Mouse (Mus musculus): ENCODE measurements around the gene Runx3. TPM values are rescaled to one million over a fixed set of nuclear protein-coding genes. Genes with fewer than 3 reads are reported as not detected.

Gene Runx3
- total RNA-seq (2015; ENCODE audit: low replicate concordance) (7.3 and 9.8 TPM in 2 replicates), total RNA-seq (2017; ENCODE audit: low replicate concordance) (0.51 and 0.84 TPM in 2 replicates)

- no peak for ATAC-seq (replicated peaks; ENCODE audit: low FRiP score, poor library complexity, severe bottlenecking)
Measured at GRCm38 (mm10) chr4:135120342-135121100, at the start of gene Runx3. Gene Runx3 (plus strand): TSS chr4:135120652.

GRCm38 (mm10) chr4:135072671-135073070 lies 47.8 kb upstream of the Runx3 start:
- no peak for ATAC-seq (replicated peaks; ENCODE audit: low FRiP score, poor library complexity, severe bottlenecking)

- ATAC-seq (replicated peaks; ENCODE audit: low FRiP score, poor library complexity, severe bottlenecking): no peak
Measured at GRCm38 (mm10) chr4:135073523-135073922, 46.9 kb upstream of the Runx3 start.

GRCm38 (mm10) chr4:135074646-135075045 lies 45.8 kb upstream of the Runx3 start:
- ATAC-seq (replicated peaks; ENCODE audit: low FRiP score, poor library complexity, severe bottlenecking): no peak

GRCm38 (mm10) chr4:135075360-135075759 lies 45.1 kb upstream of the Runx3 start:
- no peak for ATAC-seq (replicated peaks; ENCODE audit: low FRiP score, poor library complexity, severe bottlenecking)

GRCm38 (mm10) chr4:135076611-135077010 lies 43.8 kb upstream of the Runx3 start:
- no peak for ATAC-seq (replicated peaks; ENCODE audit: low FRiP score, poor library complexity, severe bottlenecking)

GRCm38 (mm10) chr4:135077196-135077595 lies 43.3 kb upstream of the Runx3 start:
- no peak for ATAC-seq (replicated peaks; ENCODE audit: low FRiP score, poor library complexity, severe bottlenecking)

- ATAC-seq (replicated peaks; ENCODE audit: low FRiP score, poor library complexity, severe bottlenecking): no peak
Measured at GRCm38 (mm10) chr4:135079859-135080640, 40.4 kb upstream of the Runx3 start.

- ATAC-seq (replicated peaks; ENCODE audit: low FRiP score, poor library complexity, severe bottlenecking): no peak
Measured at GRCm38 (mm10) chr4:135080641-135080920, 39.9 kb upstream of the Runx3 start.

GRCm38 (mm10) chr4:135083089-135083488 lies 37.4 kb upstream of the Runx3 start:
- ATAC-seq (replicated peaks; ENCODE audit: low FRiP score, poor library complexity, severe bottlenecking): no peak

GRCm38 (mm10) chr4:135085077-135085853 lies 35.2 kb upstream of the Runx3 start:
- ATAC-seq (replicated peaks; ENCODE audit: low FRiP score, poor library complexity, severe bottlenecking): no peak

GRCm38 (mm10) chr4:135090613-135091012 lies 29.8 kb upstream of the Runx3 start:
- ATAC-seq (replicated peaks; ENCODE audit: low FRiP score, poor library complexity, severe bottlenecking): no peak

GRCm38 (mm10) chr4:135092871-135093270 lies 27.6 kb upstream of the Runx3 start:
- no peak for ATAC-seq (replicated peaks; ENCODE audit: low FRiP score, poor library complexity, severe bottlenecking)

- ATAC-seq (replicated peaks; ENCODE audit: low FRiP score, poor library complexity, severe bottlenecking): no peak
Measured at GRCm38 (mm10) chr4:135095693-135096092, 24.8 kb upstream of the Runx3 start.

GRCm38 (mm10) chr4:135097910-135098891 lies 22.3 kb upstream of the Runx3 start:
- ATAC-seq (replicated peaks; ENCODE audit: low FRiP score, poor library complexity, severe bottlenecking): no peak

GRCm38 (mm10) chr4:135102019-135102740 lies 18.3 kb upstream of the Runx3 start:
- no peak for ATAC-seq (replicated peaks; ENCODE audit: low FRiP score, poor library complexity, severe bottlenecking)

GRCm38 (mm10) chr4:135102761-135103160 lies 17.7 kb upstream of the Runx3 start:
- ATAC-seq (replicated peaks; ENCODE audit: low FRiP score, poor library complexity, severe bottlenecking): no peak

- no peak for ATAC-seq (replicated peaks; ENCODE audit: low FRiP score, poor library complexity, severe bottlenecking)
Measured at GRCm38 (mm10) chr4:135103800-135104199, 16.7 kb upstream of the Runx3 start.

- ATAC-seq (replicated peaks; ENCODE audit: low FRiP score, poor library complexity, severe bottlenecking): no peak
Measured at GRCm38 (mm10) chr4:135106968-135107367, 13.5 kb upstream of the Runx3 start.

Measured in erythroblast, adult 5-6 weeks (primary cell).